Mouse (Mus musculus): Measurements from ENCODE around the gene Vmn1r183.

Vmn1r183 gene

GRCm38 (mm10) chr7:24052660-24053304 is at the start of gene Vmn1r183:
TSS of gene Vmn1r183 (plus strand) at chr7:24053254.
- DNase-seq (ENCODE audit: low read depth, low spot score) = no peak

GRCm38 (mm10) chr7:24074424-24074823 is 21.4 kb downstream of the Vmn1r183 start:
- DNase-seq (ENCODE audit: low read depth, low spot score) = peak; percentile 17

GRCm38 (mm10) chr7:24081634-24082431 is 28.8 kb downstream of the Vmn1r183 start, which contains the start of gene Zfp180:
TSS of gene Zfp180 (plus strand) at chr7:24081924.
- DNase-seq (ENCODE audit: low read depth, low spot score) = peak; percentile 98

GRCm38 (mm10) chr7:24082457-24083235 is 29.6 kb downstream of the Vmn1r183 start:
- peak; percentile 29 for DNase-seq (ENCODE audit: low read depth, low spot score)

GRCm38 (mm10) chr7:24086871-24087270 is 33.8 kb downstream of the Vmn1r183 start:
- peak; percentile 70 for DNase-seq (ENCODE audit: low read depth, low spot score)

- DNase-seq (ENCODE audit: low read depth, low spot score) = peak; percentile 93
Observed at GRCm38 (mm10) chr7:24087485-24088125, 34.6 kb downstream of the Vmn1r183 start.

- no peak for DNase-seq (ENCODE audit: low read depth, low spot score)
Observed at GRCm38 (mm10) chr7:24104403-24104802, 51.3 kb downstream of the Vmn1r183 start.

GRCm38 (mm10) chr7:24105144-24105703 is 52.2 kb downstream of the Vmn1r183 start:
- peak; percentile 21 for DNase-seq (ENCODE audit: low read depth, low spot score)

GRCm38 (mm10) chr7:24110839-24111238 is 57.8 kb downstream of the Vmn1r183 start:
- DNase-seq (ENCODE audit: low read depth, low spot score) = no peak

- DNase-seq (ENCODE audit: low read depth, low spot score) = no peak
Observed at GRCm38 (mm10) chr7:24111772-24112155, 58.7 kb downstream of the Vmn1r183 start.

GRCm38 (mm10) chr7:24112156-24112856 is 59.3 kb downstream of the Vmn1r183 start, which contains the start of gene Zfp112:
TSS of gene Zfp112 (plus strand) at chr7:24112314.
- peak; percentile 97 for DNase-seq (ENCODE audit: low read depth, low spot score)

GRCm38 (mm10) chr7:24113001-24113400 is 59.9 kb downstream of the Vmn1r183 start:
- peak; percentile 88 for DNase-seq (ENCODE audit: low read depth, low spot score)
